Mouse (Mus musculus) spleen, adult 2 months (tissue): ENCODE measurements around the gene U2surp.

Experiments used
- CTCF ChIP-seq: fragments of 200-500 bp; IDR thresholded peaks from 2 replicates; pipeline ENCODE4 v1.5.1; 2011; ENCODE audit warnings: mild to moderate bottlenecking, inconsistent platforms; ENCODE audit not compliant: insufficient read depth, insufficient read length, insufficient replicate concordance; ENCODE audit errors: extremely low read depth
- POLR2A ChIP-seq: fragments of 200-500 bp; IDR thresholded peaks from 2 replicates; pipeline ENCODE4 v1.6.1; 2011; ENCODE audit warnings: low read depth, low read length, inconsistent platforms

DNA sequence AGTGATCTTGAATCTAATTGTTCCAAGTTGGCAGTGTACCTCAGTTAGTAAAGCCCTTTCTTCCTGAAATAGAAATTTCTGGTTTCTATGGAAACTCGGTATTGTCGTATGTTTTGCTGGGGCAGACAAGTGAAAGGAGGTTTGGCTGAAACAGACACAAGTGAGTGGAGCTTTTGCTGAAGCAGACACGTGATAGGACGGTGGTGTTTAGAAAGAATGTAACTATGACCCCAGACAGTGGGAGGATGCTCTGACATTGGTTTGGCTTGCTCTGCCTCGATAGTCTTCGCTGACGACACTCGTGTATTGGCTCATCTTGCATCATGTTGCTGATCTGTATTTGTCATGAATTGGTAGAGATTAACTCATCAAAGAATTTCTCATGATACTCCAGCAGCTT, 9.2 kb upstream of the U2surp start:
- TF ChIP-seq POLR2A (no peak), CTCF (no peak)
